Mouse (Mus musculus) C2C12 (cell line): ENCODE measurements around the gene Rnft2.

Experiments used
- CTCF ChIP-seq: IDR thresholded peaks from one replicate; pipeline ENCODE4 v1.5.1; 2011; ENCODE audit not compliant: control insufficient read depth, insufficient read depth, insufficient read length
- USF1 ChIP-seq: IDR thresholded peaks from one replicate; pipeline ENCODE4 v1.6.1; 2011; ENCODE audit warnings: low read depth, mild to moderate bottlenecking, control low read depth, moderate library complexity

GRCm38 (mm10) chr5:118214418-118215154, 30.3 kb downstream of the Rnft2 start:
- TF ChIP-seq CTCF (no peak), USF1 (no peak)
